Mouse (Mus musculus) cerebellum, postnatal 14 days (tissue): ENCODE data around the gene Zbtb48.

Source experiments
- DNase-seq, 2 experiments: peaks; one replicate each; pipeline ENCODE4 v3.0.0; 2021; ENCODE audit warnings: mixed read lengths in 2 of 2

Zbtb48 gene

GRCm38 (mm10) chr4:152000906-152001305 is 26.6 kb downstream of the Zbtb48 start:
- DNase-seq = no peak

DNA sequence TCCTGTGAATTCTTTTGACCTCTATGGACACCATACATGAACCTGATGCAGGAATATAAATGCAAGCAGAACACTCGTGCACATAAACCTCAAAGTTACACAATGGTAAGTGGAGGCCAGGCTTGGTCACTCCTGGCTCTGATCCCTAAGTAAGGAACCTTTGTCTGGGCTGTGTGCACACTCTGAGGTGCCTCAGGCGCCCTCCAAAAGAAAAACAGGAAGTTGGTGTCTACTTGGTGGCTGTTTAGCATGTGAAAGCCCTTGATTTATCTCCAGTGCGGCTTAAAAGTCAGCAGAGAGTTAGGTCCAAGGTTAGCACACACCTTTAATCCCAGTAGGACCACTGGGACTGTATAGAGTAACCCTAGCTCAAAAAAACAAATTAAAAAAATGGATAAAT is 28.0 kb downstream of the Zbtb48 start:
- no peak for DNase-seq

GRCm38 (mm10) chr4:151997701-151998100 is 29.8 kb downstream of the Zbtb48 start:
- DNase-seq = no peak

- no peak for DNase-seq
These were observed 30.6 kb downstream of the Zbtb48 start for GRCm38 (mm10) chr4:151996951-151997222.

DNA sequence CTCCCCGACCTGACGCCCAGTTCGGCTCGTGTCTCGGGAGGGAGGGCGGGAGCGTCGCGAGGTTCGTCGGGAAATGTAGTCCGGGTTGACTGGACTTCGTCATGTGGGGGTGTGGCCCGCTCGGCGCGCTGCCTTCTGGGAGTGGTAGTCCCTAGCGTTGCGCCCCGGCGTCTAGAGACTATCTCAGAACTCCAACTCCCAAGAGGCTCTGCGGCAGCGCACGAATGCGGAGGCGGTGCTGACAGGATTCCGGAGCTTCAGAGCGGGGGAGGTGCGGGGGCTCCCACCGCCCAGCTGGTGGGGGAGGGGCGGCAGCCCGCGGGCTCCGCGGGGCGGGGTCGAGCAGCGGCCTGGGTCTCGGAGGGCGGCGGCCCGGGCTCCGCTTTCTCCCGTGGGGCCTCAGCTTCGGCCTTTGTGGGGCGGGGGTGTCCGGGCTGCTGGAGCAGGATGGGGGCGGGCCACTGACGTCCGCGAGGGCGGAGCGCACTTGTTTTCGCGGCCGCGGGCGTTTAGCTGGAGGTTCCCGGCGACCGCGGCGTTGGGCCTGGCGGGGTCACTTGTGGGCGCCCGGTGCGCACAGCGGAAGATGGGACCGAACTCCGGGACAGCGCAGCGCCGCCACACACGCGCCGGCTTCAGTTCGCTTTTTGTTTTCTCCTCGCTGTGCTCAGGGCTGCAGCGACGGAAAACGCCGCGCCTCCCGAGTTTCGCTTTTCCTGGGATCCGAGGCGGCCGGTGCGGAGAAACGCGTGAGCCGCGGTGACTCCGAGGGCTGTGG is 31.1 kb downstream of the Zbtb48 start, which contains the start of gene Phf13:
Phf13 (minus strand) TSS at position 86 of the 778 bp plus-strand sequence.
- DNase-seq = peak; percentile 99

GRCm38 (mm10) chr4:151995371-151996172 is 31.9 kb downstream of the Zbtb48 start:
- DNase-seq = peak; percentile 44 to 69

DNA sequence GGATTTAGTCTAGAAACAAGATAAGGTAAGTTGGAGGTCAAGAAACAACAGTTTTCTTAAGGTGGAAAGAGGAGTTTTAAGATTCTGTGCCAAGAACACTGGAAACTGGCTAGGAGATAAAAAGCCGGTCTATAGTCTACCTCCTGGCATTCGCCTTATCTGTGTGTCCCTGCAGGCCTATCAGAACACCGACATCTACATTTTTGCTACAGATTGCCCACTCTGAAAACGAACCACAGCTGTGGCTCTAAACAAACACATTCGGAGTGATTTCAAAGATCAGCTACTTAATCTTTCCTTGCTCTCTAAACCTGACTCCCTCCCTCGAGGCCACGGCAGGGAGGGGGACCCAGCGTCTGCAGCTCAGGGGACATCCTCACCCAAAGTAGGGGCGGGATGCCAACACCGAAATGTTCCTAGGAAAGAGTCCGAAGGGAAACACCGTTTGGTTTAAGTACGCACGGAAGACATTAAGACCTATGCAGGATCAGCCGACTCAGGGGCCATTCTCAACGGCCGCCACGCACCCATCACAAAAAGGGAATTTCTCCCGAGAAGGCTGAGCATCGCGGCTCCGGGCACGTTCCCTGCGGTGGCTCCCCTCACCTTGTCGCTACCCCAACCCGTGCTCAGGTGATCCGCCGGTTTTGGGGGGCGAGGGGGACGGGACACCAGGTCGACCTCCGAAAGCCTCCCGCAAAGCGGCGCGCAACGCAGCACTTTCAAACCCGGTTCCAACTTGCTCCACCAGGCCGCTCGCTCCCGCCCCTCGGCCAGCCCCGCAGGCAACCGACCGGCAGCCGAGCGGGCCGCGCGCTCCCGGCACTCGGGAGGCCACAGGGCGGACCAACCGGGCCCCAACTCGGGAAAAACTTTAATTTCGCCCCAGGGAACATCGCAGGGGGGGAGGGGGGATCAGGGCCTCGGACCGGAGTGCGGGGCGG is 33.0 kb downstream of the Zbtb48 start:
- peak; percentile 50 to 60 for DNase-seq

- no peak for DNase-seq
These were observed 34.4 kb downstream of the Zbtb48 start for GRCm38 (mm10) chr4:151993035-151993434.

- DNase-seq = no peak
These were observed 35.4 kb downstream of the Zbtb48 start for GRCm38 (mm10) chr4:151992091-151992490.

DNA sequence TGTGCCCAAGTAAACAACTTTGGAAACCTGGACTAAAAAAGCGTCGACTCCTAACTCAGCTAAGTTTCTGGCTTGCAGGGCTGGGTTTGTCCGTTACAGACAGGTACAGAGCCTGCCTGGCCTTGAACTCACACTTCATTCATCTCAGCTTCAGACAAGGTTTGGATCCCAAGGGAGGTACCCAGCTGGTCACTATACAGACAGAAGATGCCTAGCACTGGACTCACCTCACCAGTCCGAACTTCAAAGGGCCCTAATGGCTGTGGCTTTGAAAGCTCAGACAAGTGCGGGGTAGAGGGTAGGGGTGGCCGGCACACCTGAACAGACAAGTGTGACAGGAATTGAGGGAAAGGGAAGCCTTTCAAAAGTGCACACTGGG is 38.4 kb downstream of the Zbtb48 start:
- no peak for DNase-seq

- DNase-seq = peak; percentile 86 to 90
These were observed 38.9 kb downstream of the Zbtb48 start, which contains the start of gene Thap3 for GRCm38 (mm10) chr4:151988342-151989109. Thap3 (minus strand) TSS chr4:151988997.

DNA sequence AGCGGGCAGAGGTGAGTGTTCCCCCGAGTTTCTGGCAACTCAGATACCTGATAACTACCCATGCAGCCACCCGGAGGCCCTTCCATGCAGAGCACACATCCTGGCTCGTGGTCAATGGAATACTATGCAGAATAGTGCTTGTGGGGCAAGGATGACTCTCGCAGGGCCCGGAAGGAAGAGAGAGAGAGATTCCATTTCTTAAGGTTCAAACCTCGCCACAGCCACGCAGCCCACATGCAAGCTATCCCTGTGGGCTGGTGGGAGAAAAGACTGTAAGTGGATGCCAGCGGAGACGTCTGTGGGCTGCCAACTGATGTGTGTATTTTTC is 39.5 kb downstream of the Zbtb48 start:
- no peak for DNase-seq

DNA sequence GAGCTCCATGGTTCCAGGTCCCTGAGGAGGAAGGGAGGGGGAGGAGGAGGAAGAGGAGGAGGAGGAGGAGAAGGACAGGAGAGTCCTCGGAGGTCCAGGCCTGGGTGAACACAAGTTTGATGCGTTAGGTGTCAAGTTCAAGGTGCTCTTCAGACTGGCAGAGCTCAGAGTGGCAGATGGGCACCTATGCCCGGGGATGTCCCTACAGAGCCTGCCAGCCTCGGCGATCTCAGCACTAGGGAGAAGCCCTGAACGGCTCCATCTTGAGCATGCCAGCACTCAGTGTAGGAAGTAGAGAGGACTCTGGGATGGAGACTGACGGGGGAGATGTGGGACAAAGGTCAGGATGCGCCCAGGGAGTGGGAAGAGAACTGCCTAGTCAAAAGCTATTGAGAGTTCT is 40.8 kb downstream of the Zbtb48 start:
- no peak for DNase-seq

DNA sequence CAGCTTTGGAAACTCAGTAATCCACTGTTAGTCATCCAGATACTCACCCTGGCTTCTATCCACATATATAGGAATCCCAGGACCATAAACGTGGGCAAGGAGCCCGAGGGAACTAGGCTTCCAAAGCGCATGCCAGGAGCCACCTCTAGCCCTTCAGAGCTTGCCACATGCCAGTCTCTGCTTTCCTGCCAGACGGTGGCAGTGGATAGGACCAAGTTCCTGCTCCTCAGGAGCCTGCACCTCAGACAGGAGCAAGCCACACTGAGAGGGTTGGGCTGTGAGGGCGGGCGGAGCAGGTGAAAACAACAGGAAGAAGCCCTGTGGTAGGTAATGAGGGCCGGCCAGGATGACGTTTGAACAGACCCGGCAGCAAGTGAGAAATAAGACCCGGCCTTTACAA is 41.6 kb downstream of the Zbtb48 start:
- DNase-seq = peak; percentile 62 to 70

DNA sequence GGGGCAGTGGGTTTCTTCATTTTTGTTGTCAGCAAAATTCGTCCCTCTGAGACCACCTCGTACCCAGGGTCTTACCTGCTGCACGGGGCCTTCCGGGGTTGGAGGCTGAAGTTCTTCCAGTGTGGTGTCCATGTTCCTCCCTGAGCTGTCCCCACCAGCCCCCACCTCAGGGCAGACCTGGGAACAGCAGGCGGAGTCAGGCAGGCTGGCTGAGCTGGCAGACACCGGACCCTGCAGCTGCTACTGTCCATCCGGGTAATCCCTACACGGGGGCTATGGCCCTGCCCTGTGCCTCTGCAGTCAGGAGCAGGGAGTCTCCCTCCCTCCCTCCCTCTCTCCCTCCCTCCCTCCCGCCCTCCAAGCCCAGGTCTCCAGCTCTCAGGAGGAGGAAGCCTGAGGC is 43.9 kb downstream of the Zbtb48 start:
- DNase-seq = peak in 1 of 2 experiments; percentile 57

DNA sequence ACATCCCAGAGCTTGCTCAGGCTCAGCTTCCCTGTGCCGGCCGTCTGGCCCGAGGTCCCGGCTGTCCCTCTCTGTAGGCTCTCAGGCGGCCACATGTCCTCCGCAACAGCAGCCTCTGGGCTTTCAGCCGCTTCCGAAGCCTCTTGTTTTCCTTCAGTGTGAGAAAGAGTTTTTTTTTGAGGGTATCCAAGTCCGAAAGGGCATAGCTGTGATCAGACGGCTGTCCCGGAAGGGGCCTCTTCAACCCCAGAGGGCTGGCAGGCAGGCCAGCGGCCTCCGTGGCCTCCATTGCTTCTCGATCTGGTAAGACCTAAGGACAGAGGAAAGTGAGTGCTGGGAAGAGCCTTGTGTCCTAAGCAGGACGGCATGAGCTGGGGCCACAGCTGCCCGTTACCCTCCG is 44.4 kb downstream of the Zbtb48 start:
- DNase-seq = no peak

GRCm38 (mm10) chr4:151981363-151981762 is 46.1 kb downstream of the Zbtb48 start:
- DNase-seq = peak; percentile 90

DNA sequence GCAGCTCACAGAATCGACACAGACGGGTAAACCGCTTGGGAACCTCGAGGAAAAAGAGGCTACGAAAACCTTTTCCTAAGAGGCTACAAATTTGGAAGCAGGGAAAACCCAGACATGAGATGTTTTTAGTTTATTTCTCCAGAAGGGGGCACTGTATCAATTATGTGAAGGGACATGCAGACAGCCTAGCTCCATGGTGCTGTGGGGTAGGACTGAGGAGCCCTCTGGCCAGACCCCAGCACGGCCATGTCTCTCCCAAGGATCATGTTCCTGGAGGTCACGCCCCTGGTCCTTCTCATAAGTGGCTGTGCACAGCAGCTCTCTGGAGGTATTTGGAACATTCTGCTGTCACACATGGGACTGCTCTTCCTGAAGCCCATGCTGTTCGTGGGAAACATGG is 46.8 kb downstream of the Zbtb48 start:
- peak in 1 of 2 experiments; percentile 35 for DNase-seq

GRCm38 (mm10) chr4:151977748-151978147 is 49.7 kb downstream of the Zbtb48 start:
- DNase-seq = peak; percentile 93 to 97

DNA sequence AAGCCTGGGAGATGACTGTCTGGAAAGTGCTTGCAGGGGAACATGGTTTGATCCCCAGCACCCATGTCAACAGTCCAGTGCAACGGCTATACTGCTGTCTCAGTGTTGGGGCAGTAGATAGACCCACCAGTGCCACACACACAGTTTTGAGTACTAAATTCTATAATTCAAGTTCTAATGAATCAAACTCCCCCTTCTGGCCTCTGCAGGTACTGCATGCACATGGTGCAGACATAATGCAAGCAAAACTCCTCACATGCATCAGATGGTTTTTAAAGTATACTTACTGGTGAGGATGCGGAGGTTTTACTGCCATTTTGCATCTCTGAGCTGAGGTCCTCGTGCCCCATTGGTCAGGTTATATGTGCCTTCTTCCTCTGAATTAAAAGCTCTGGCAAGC is 52.0 kb downstream of the Zbtb48 start:
- peak; percentile 39 to 78 for DNase-seq

DNA sequence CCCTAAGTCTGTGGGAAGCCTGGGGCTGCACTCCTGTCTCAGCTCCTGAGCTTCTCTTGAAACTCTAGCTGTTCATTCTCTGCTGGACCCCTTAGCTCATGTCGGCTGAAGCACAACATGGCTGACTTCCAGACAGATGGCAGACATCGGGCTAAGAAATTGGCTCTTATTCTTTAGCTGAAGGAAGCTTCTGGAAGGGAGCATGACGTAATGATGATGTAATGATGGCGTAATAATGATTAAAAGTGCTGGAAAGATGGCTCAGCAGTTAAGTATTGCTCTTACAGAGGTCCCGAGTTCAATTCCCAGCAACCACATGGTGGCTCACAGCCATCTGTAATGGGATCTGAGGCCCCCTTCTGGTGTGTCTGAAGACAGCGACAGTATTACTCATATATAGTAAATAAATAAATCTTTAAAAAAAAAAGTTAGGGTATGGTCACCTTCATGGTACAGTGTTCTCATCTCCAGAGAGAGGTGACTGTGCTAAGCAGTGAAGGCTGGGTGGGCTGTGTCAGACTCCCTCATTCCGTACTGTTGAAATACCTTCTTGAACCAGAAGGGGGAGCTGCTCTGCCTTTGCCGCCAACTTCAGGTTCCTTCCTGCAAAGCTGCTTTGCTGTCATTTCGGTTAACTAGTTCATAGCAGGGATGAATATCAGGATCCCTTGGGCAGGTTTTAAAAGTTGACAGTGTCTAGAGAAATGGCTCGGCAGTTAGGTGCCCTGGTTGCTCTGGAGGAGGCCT is 55.1 kb downstream of the Zbtb48 start:
- DNase-seq = peak; percentile 62 to 77
